Mouse (Mus musculus): ENCODE data around the gene Treh.

Gene Treh

GRCm38 (mm10) chr9:44735886-44736285 is 62.9 kb downstream of the Treh start:
- DNase-seq (ENCODE audit: low spot score): no peak
